Mouse (Mus musculus): Measurements from ENCODE around the gene Tmem132c.

- TF ChIP-seq MAX (IDR thresholded peaks at IDR 0.05; ENCODE audit: low read depth) (no peak), MYOD1 (IDR thresholded peaks at IDR 0.05; ENCODE audit: control insufficient read depth in 1 of 3, insufficient read length in 2 of 3, low read depth in 2 of 3) (no peak)
These were observed 239.3 kb downstream of the Tmem132c start for GRCm38 (mm10) chr5:127480931-127481330.

Measured in myocyte (in vitro differentiated cells).